Mouse (Mus musculus): ENCODE data around the gene Rad18.

The Rad18 gene

DNA sequence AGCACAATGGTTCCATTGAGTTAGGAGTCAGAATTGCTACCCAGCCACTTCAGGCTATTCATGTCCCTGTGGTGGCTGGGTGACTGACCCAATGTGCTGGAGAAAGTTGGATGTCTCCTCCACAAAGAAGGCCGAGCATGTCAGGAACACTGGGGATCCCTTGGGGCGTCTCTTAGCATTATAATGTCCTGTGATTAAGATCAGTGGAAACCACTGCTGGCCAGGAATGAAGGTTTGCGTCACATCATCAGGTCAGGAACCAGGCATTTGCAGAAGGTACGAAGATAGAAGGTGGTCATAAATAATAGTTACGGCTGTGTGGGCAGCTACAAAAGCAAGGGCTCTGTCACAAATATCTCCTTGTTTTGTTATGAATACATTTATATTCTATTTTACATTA lies 111.5 kb downstream of the Rad18 start:
- no peak for TF ChIP-seq NANOG (IDR thresholded peaks at IDR 0.05; ENCODE audit: borderline replicate concordance, low read length)
- TF ChIP-seq POU5F1 (IDR thresholded peaks at IDR 0.05; ENCODE audit: borderline replicate concordance, low read length) = no peak
- no peak for TF ChIP-seq CTCF (conservative IDR thresholded peaks at IDR 0.05; ENCODE audit: low read length)
- no peaks in the 10 kb centered on the region for H3K9me3 ChIP-seq (ENCODE audit: low read length)
- no peaks in the 10 kb centered on the region for H3K36me3 ChIP-seq (ENCODE audit: insufficient read depth, low read length)
- H3K27me3 ChIP-seq (ENCODE audit: insufficient read depth, low read length) = no peaks in the 10 kb centered on the region
- peaks cover 4% of the 10 kb centered on the region; the same call in 1 of the 2 replicates for H3K4me1 ChIP-seq (replicated peaks; ENCODE audit: low read depth, low read length)
- no peak overlapping the region for H3K4me3 ChIP-seq (replicated peaks; ENCODE audit: low read length)

DNA sequence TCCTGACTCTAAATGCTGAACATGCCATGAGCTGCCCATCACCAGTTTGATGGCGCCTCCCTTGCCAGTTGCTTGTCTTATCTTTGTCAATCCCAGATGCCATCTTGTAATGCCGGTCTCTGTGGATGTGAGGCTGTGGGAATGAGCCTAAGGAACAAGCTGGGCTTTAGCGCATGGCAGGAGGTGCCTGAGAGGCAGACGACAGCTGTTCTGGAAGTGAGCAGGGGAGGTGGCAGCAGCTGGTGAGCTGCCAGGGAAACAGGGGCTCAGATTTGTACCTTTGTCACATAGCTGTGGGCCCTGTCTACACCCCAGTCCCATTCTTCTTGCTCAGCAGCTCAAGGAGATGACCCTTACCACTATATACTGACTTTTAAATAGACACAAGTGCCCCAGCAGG lies 114.5 kb downstream of the Rad18 start:
- no peak for TF ChIP-seq POU5F1 (IDR thresholded peaks at IDR 0.05; ENCODE audit: borderline replicate concordance, low read length)
- TF ChIP-seq CTCF (conservative IDR thresholded peaks at IDR 0.05; ENCODE audit: low read length) = no peak
- no peak for TF ChIP-seq NANOG (IDR thresholded peaks at IDR 0.05; ENCODE audit: borderline replicate concordance, low read length)
- H3K36me3 ChIP-seq (ENCODE audit: insufficient read depth, low read length) = no peaks in the 10 kb centered on the region
- peaks cover 4% of the 10 kb centered on the region; the same call in 1 of the 2 replicates for H3K4me1 ChIP-seq (replicated peaks; ENCODE audit: low read depth, low read length)
- H3K4me3 ChIP-seq (replicated peaks; ENCODE audit: low read length) = no peak overlapping the region
- H3K27me3 ChIP-seq (ENCODE audit: insufficient read depth, low read length) = no peaks in the 10 kb centered on the region
- H3K9me3 ChIP-seq (ENCODE audit: low read length) = no peaks in the 10 kb centered on the region

GRCm38 (mm10) chr6:112577198-112577597 lies 119.3 kb downstream of the Rad18 start:
- H3K4me3 ChIP-seq (replicated peaks; ENCODE audit: low read length) = no peak overlapping the region
- no peak for TF ChIP-seq POU5F1 (IDR thresholded peaks at IDR 0.05; ENCODE audit: borderline replicate concordance, low read length)
- TF ChIP-seq CTCF (conservative IDR thresholded peaks at IDR 0.05; ENCODE audit: low read length) = no peak
- no peak for TF ChIP-seq NANOG (IDR thresholded peaks at IDR 0.05; ENCODE audit: borderline replicate concordance, low read length)
- no peaks in the 10 kb centered on the region for H3K36me3 ChIP-seq (ENCODE audit: insufficient read depth, low read length)
- no peaks in the 10 kb centered on the region for H3K4me1 ChIP-seq (replicated peaks; ENCODE audit: low read depth, low read length)
- no peaks in the 10 kb centered on the region for H3K27me3 ChIP-seq (ENCODE audit: insufficient read depth, low read length)
- H3K9me3 ChIP-seq (ENCODE audit: low read length) = peaks cover 4% of the 10 kb centered on the region; the same call in 1 of the 2 replicates

- TF ChIP-seq CTCF (conservative IDR thresholded peaks at IDR 0.05; ENCODE audit: low read length) = no peak
Measured at GRCm38 (mm10) chr6:112574558-112574957, 121.9 kb downstream of the Rad18 start.

GRCm38 (mm10) chr6:112570413-112570812 lies 126.1 kb downstream of the Rad18 start:
- Histone ChIP-seq H3K9me3 (ENCODE audit: low read length) (peaks cover 4% of the 10 kb centered on the region; the same call in 1 of the 2 replicates), H3K4me3 (replicated peaks; ENCODE audit: low read length) (no peak overlapping the region), H3K27me3 (ENCODE audit: insufficient read depth, low read length) (0 out of 2 replicates have a peak, but pooled peaks cover 1% of the 10 kb centered on the region), H3K36me3 (ENCODE audit: insufficient read depth, low read length) (no peaks in the 10 kb centered on the region), H3K4me1 (replicated peaks; ENCODE audit: low read depth, low read length) (no peaks in the 10 kb centered on the region)
- no peak for TF ChIP-seq POU5F1 (IDR thresholded peaks at IDR 0.05; ENCODE audit: borderline replicate concordance, low read length)
- no peak for TF ChIP-seq CTCF (conservative IDR thresholded peaks at IDR 0.05; ENCODE audit: low read length)
- no peak for TF ChIP-seq NANOG (IDR thresholded peaks at IDR 0.05; ENCODE audit: borderline replicate concordance, low read length)

More at GRCm38 (mm10) chr6:112574558-112574957, 121.9 kb downstream of the Rad18 start:
- H3K4me1 ChIP-seq (replicated peaks; ENCODE audit: low read depth, low read length) = no peaks in the 10 kb centered on the region
- no peaks in the 10 kb centered on the region for H3K27me3 ChIP-seq (ENCODE audit: insufficient read depth, low read length)
- H3K9me3 ChIP-seq (ENCODE audit: low read length) = peaks cover 4% of the 10 kb centered on the region; the same call in 1 of the 2 replicates
- H3K4me3 ChIP-seq (replicated peaks; ENCODE audit: low read length) = no peak overlapping the region
- no peaks in the 10 kb centered on the region for H3K36me3 ChIP-seq (ENCODE audit: insufficient read depth, low read length)

Data from E14TG2a.4 (cell line).